Mouse (Mus musculus) liver, embryonic 15.5 days (tissue): Measurements from ENCODE around the gene Asic5. TPM values are rescaled to one million over a fixed set of nuclear protein-coding genes. Genes with fewer than 3 reads are reported as not detected.

Experiments
- ATAC-seq: fragments of 200-750 bp; cut with Nextera tagmentation; 2 replicates; pipeline ENCODE4 v1.8.0; 2017; ENCODE audit warnings: moderate number of reproducible peaks, mild to moderate bottlenecking, moderate library complexity; ENCODE audit not compliant: insufficient read depth
- H3K27ac ChIP-seq: fragments of 300-500 bp; sonication (generic); replicated peaks from 2 replicates; pipeline ENCODE4 v1.5.1; 2015; ENCODE audit warnings: mild to moderate bottlenecking, inconsistent platforms
- H3K27me3 ChIP-seq: fragments of 300-500 bp; sonication (generic); 2 replicates; pipeline ENCODE4 v1.6.1; 2015; ENCODE audit warnings: mild to moderate bottlenecking, inconsistent platforms
- H3K36me3 ChIP-seq: fragments of 300-500 bp; sonication (generic); replicated peaks from 2 replicates; pipeline ENCODE4 v1.6.1; 2015; ENCODE audit warnings: moderate library complexity, mild to moderate bottlenecking, inconsistent platforms
- H3K4me1 ChIP-seq: fragments of 300-500 bp; sonication (generic); replicated peaks from 2 replicates; pipeline ENCODE4 v1.6.1; 2015; ENCODE audit warnings: inconsistent platforms
- H3K4me2 ChIP-seq: fragments of 300-500 bp; sonication (generic); 2 replicates; pipeline ENCODE4 v1.6.1; 2015; ENCODE audit warnings: moderate library complexity, mild to moderate bottlenecking, inconsistent platforms
- H3K4me3 ChIP-seq: fragments of 300-500 bp; sonication (generic); replicated peaks from 2 replicates; pipeline ENCODE4 v1.5.1; 2015; ENCODE audit warnings: mild to moderate bottlenecking, inconsistent platforms
- H3K9ac ChIP-seq: fragments of 300-500 bp; sonication (generic); 2 replicates; pipeline ENCODE4 v1.6.1; 2015; ENCODE audit warnings: moderate library complexity, mild to moderate bottlenecking, inconsistent platforms
- H3K9me3 ChIP-seq: fragments of 300-500 bp; sonication (generic); replicated peaks from 2 replicates; pipeline ENCODE4 v1.6.1; 2016; ENCODE audit warnings: inconsistent platforms
- WGBS: fragments of 180-500 bp; shearing (Covaris S2); methylation state at CpG from one replicate; pipeline ENCODE4 v1.1.7; 2015; ENCODE audit warnings: mixed read lengths; ENCODE audit not compliant: insufficient replicate concordance; 5-methylcytosine and 5-hydroxymethylcytosine counted together
- polyA plus RNA-seq: library from polyadenylated mRNA; unstranded; fragments of >200 nt; fragmentation: Nextera tagmentation; extraction: Ambion mirVana; gene quantifications from 2 replicates; pipeline ENCODE4 v1.2.1, GENCODE M21; 2015

Gene Asic5
- polyA plus RNA-seq, result not detected in 2 replicates

DNA sequence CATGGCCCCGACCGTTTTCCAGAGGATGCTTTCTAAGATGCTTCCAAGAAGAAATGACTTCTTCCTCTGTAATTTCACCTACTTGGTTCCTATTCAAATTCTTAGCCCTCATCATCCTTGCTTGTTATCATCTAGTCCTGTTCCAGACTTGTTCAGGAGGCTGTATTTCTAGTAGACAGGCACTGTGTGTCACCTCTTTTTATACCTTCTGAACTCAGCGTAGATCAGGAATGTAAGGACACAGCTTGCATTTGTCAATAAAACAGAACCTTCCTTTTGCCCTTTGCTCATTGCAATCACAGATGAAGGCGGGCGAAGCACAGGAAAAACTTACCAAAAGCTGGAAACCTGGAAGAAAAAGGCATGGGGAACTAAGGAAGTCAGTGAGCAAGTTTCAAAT, at the start of gene Asic5:
Gene Asic5, plus strand, starts transcription at position 301 of the 400 bp plus-strand sequence.
- no peaks in the 10 kb centered on the region for H3K9me3 ChIP-seq
- no peak within 1 kb of the TSS for H3K4me3 ChIP-seq
- no peaks in the 10 kb centered on the region for H3K4me1 ChIP-seq
- H3K36me3 ChIP-seq, result no peaks in the 10 kb centered on the region
- H3K27me3 ChIP-seq, result no peaks in the 10 kb centered on the region
- ATAC-seq, result no peak
- no peak within 1 kb of the TSS for H3K9ac ChIP-seq
- H3K27ac ChIP-seq, result no peak within 1 kb of the TSS
- no peak within 1 kb of the TSS for H3K4me2 ChIP-seq
- 62% methylated on average over 5 of the region's 5 CpGs for WGBS

DNA sequence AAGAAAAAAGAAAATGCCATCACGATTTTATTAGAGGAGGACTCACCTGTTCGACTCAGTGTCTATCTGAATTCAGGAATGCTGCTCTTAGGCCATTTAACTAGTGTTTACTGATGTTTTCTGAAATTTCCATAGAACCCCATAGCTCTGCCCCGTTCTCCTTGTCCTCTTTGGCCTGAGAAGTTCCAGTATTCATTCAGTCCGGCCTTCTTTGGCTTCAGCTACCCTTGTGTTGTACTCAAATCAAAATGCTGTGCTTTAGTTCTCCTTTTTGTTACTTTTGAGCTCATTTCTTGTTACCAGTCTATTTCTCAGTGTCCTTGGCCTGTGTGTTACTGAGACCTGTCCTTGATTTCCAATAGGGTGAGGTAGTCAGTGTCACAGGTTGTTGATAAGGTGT, 48.7 kb upstream of the Asic5 start:
- Histone ChIP-seq H3K36me3 (no peaks in the 10 kb centered on the region), H3K4me3 (no peak overlapping the region; the same call in 1 of the 2 replicates), H3K4me2 (peak overlapping the region; percentile 62; the same call in 1 of the 2 replicates), H3K4me1 (0 out of 2 replicates have a peak, but pooled peaks cover 5% of the 10 kb centered on the region), H3K9ac (no peak overlapping the region), H3K9me3 (no peaks in the 10 kb centered on the region), H3K27ac (no peak overlapping the region), H3K27me3 (no peaks in the 10 kb centered on the region)
- ATAC-seq, result no peak
- 59% methylated on average over 4 of the region's 4 CpGs for WGBS

DNA sequence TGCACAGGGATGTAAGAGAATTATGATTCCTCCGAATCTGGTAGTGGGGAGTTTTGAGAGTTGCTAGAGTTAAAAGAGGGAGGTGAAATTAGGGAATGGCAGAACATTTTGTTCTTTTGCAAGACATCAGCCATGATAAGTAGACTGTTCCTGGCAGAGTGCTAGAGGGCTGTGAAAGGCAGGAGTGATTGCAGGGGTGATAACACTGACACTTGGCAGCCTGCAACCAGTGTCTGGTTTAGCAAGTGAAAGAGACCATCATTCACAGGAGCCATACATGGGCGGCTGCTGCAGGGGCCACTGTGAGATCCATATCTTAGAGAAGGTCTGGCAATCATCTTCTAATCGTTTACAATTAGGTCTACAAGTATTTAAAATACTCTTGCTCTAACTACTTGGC, 43.2 kb upstream of the Asic5 start:
- 43% methylated on average over 3 of the region's 3 CpGs for WGBS
- H3K4me1 ChIP-seq, result no peaks in the 10 kb centered on the region
- H3K36me3 ChIP-seq, result no peaks in the 10 kb centered on the region
- no peak overlapping the region for H3K27ac ChIP-seq
- H3K9ac ChIP-seq, result no peak overlapping the region
- ATAC-seq, result no peak
- H3K27me3 ChIP-seq, result no peaks in the 10 kb centered on the region
- no peak overlapping the region for H3K4me2 ChIP-seq
- H3K4me3 ChIP-seq, result no peak overlapping the region
- H3K9me3 ChIP-seq, result no peaks in the 10 kb centered on the region

DNA sequence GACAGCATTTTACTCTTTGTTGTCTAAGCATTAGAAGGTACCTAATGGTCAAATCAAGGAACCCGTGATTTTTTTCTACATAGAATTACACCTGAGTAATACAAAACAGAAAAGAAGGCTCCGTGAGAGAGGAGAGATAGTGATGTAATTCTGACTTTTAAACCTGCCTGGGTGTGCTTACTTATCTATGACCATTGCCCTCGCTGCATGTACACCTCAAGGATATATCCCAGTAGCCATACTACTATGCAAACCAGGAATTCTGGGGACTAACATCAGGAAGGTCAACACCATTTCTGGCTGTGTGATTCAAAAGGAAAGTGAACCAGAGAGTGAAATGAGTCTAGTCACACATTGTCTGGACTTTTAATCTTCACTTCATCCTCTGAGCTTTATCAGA, 39.7 kb upstream of the Asic5 start:
- Histone ChIP-seq H3K4me1 (no peaks in the 10 kb centered on the region), H3K9me3 (no peaks in the 10 kb centered on the region), H3K36me3 (no peaks in the 10 kb centered on the region), H3K27me3 (no peaks in the 10 kb centered on the region), H3K4me2 (no peak overlapping the region), H3K27ac (no peak overlapping the region), H3K4me3 (no peak overlapping the region), H3K9ac (no peak overlapping the region)
- ATAC-seq, result no peak
- WGBS, result 69% methylated on average over 3 of the region's 3 CpGs

DNA sequence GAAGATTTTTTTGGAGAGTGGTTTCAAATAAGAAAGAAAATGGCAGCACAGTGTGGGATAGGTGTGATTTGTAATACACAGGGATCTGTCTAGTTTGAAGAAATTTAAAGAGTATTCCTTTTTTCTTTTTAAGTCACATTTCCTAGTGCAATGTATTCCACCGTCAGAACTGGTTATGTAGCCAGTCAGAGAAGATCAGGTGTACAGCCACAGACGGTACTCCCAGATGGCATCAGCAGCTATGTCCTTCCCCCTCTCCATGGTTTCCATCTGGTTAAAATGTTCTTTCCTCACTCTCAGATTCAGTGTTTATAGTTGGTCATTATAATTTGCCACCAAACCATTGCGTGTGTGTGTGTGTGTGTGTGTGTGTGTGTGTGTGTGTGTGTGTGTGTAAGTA, 39.0 kb upstream of the Asic5 start:
- Histone ChIP-seq H3K4me3 (no peak overlapping the region), H3K4me2 (no peak overlapping the region), H3K27ac (no peak overlapping the region), H3K9ac (no peak overlapping the region), H3K27me3 (no peaks in the 10 kb centered on the region), H3K4me1 (no peaks in the 10 kb centered on the region), H3K9me3 (no peaks in the 10 kb centered on the region), H3K36me3 (no peaks in the 10 kb centered on the region)
- WGBS, result 68% methylated on average over 3 of the region's 3 CpGs
- no peak for ATAC-seq

DNA sequence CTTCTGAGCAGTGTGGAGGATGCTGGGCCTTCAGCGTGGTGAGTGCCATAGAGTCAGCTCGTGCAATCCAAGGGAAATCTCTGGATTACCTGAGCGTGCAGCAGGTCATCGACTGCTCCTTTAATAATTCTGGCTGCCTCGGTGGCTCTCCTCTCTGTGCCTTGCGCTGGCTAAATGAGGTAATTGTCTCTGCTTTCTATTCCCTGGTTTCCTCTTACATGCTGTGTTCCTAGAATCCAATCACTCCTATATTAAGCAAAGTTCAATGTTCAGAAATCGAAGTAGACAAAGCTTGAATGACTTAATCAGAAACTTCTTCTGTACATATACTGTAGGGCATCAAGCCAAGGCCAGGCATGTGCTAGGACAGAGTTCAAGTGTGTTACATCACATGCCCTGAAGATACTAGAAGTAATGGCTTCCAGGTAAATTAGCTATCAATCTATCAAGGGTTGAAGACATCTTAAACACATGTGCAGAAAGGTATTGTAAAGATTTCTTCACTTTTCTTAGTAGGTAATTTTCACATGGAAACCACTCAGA, 37.2 kb upstream of the Asic5 start:
- Histone ChIP-seq H3K4me1 (no peaks in the 10 kb centered on the region), H3K27me3 (no peaks in the 10 kb centered on the region), H3K4me3 (no peak overlapping the region), H3K9me3 (no peaks in the 10 kb centered on the region), H3K9ac (no peak overlapping the region), H3K36me3 (no peaks in the 10 kb centered on the region), H3K27ac (no peak overlapping the region), H3K4me2 (no peak overlapping the region)
- WGBS, result 80% methylated on average over 7 of the region's 7 CpGs
- no peak for ATAC-seq

DNA sequence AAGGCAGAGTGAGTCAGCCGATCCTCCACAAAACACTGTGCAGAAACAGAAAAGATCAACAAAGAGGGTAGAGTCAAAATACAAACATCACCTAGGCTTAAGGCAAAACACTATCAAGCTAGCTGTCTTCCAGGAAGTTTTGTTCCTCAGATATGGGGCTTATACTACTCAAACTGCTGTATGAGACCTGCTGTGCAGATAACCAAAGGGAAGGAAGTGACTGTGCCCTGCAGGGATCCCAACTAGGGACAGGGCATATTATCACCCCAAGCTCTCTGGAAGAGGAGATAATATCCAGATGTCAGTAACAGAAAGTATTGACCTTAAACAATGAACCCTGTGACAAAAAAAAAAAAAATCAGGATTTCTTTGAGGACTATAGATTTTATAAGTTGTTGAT, 33.0 kb upstream of the Asic5 start:
- Histone ChIP-seq H3K27ac (no peak overlapping the region), H3K4me2 (no peak overlapping the region), H3K4me3 (no peak overlapping the region), H3K36me3 (no peaks in the 10 kb centered on the region), H3K9me3 (no peaks in the 10 kb centered on the region), H3K4me1 (no peaks in the 10 kb centered on the region), H3K27me3 (no peaks in the 10 kb centered on the region), H3K9ac (no peak overlapping the region)
- no peak for ATAC-seq
- 18% methylated on average over 1 of the region's 1 CpGs for WGBS

DNA sequence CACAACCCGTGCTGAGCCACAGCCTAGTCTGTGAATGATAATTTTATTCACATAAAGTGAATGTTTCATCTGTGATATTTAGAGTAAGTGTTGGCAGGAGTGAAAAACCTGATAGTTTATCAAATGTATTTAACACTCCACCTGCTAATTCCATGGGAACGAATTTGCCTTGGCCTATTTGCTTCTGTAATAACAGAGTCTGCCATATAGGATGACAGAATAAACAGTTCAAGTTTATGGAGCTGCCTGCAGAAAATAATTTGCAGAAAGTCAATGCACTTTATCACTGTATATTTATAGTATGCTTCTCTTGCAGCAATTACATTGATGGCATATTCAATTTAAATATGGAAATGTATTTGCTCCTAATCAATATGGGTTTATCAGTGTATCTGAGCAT, 30.3 kb upstream of the Asic5 start:
- 37% methylated on average over 2 of the region's 2 CpGs for WGBS
- ATAC-seq, result no peak
- Histone ChIP-seq H3K4me1 (no peaks in the 10 kb centered on the region), H3K9me3 (no peaks in the 10 kb centered on the region), H3K4me2 (no peak overlapping the region), H3K4me3 (no peak overlapping the region), H3K27ac (no peak overlapping the region), H3K9ac (no peak overlapping the region), H3K27me3 (no peaks in the 10 kb centered on the region), H3K36me3 (no peaks in the 10 kb centered on the region)

DNA sequence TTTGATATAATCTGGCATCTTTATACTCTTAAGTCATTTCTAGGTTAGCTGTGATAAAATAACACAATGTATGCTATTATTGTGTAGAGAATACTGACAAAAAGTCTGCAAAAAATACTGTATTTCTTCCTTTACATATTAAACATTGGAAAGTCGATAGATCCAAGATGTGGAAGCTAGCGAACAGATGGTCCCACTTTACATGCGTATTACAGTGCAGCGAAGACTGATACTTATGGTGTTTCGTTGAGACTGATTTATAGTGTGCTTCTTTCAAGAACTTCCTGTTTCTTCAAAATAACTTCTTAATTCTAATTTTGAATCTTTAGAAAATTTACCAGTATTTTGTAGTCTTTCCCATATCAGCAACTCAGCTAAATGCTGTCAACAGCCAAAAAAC, 24.6 kb upstream of the Asic5 start:
- H3K27ac ChIP-seq, result no peak overlapping the region
- no peak for ATAC-seq
- H3K4me3 ChIP-seq, result no peak overlapping the region
- H3K36me3 ChIP-seq, result no peaks in the 10 kb centered on the region
- no peak overlapping the region for H3K4me2 ChIP-seq
- H3K9ac ChIP-seq, result no peak overlapping the region
- no peaks in the 10 kb centered on the region for H3K27me3 ChIP-seq
- WGBS, result 73% methylated on average over 5 of the region's 5 CpGs
- no peaks in the 10 kb centered on the region for H3K4me1 ChIP-seq
- H3K9me3 ChIP-seq, result no peaks in the 10 kb centered on the region

DNA sequence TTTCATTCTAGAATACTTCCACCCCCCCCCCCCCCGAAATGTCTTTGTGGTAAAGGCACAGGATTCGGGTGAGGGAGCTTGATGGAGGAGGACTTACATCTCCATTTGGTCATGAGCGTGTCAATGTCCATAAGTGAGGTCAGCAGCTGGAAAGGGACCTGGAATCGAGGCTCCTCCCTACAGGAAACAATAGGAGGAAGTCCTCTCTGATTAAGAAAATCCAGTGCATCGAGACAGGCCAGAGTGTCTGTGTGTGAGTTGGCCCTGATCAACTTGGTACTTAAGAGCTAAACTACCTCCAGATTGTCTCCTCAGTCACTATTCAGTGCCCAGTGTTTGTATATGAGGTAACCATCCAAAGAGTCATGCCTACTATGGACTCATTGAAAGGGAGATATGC, 20.8 kb upstream of the Asic5 start:
- no peak for ATAC-seq
- H3K4me1 ChIP-seq, result no peaks in the 10 kb centered on the region

DNA sequence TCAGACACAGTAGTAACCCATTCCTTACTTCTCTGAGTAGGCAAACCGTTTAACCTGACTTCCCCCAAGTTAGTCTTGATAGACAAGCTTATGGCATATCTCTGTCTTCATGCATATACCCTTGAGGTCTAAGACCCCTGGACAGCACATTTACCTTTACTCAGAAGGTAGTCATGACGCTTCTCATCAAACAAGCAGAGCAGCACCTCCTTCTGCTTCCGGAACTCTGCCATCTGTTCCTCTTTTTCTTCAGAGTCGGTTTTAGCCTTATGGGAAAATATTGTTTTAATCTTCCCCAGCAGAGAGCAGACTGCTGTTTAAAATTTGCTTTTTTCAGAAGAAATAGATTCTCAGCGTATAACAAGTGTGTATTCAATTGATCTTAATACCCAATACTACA, 18.3 kb upstream of the Asic5 start:
- no peak overlapping the region for H3K4me3 ChIP-seq
- H3K9me3 ChIP-seq, result no peaks in the 10 kb centered on the region
- no peaks in the 10 kb centered on the region for H3K27me3 ChIP-seq
- WGBS, result 35% methylated on average over 5 of the region's 5 CpGs
- H3K9ac ChIP-seq, result no peak overlapping the region
- no peaks in the 10 kb centered on the region for H3K4me1 ChIP-seq
- ATAC-seq, result no peak
- H3K36me3 ChIP-seq, result no peaks in the 10 kb centered on the region
- H3K4me2 ChIP-seq, result no peak overlapping the region
- no peak overlapping the region for H3K27ac ChIP-seq

More for the DNA sequence above, 20.8 kb upstream of the Asic5 start:
- Histone ChIP-seq H3K4me3 (no peak overlapping the region), H3K36me3 (no peaks in the 10 kb centered on the region), H3K4me2 (no peak overlapping the region), H3K9me3 (no peaks in the 10 kb centered on the region), H3K27ac (no peak overlapping the region), H3K27me3 (no peaks in the 10 kb centered on the region), H3K9ac (no peak overlapping the region)
- 31% methylated on average over 5 of the region's 5 CpGs for WGBS

DNA sequence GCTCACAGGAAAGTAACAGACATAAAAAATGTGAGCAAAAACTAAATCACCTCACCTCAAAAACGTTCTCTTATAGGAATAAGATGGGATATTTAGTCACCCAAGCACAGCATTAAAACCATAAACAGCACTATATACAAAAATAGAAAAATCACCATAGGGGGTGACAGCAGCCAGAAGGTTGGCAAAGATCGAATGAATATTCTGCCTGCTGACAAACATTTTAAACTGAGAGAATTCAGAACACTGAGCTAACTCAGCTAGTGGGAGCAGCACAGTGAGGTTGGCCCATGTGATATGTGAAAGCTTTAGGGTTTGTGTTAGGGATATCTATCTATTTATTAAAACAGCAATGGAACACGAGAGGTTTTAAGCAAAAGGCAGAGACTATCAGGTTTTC, 17.5 kb upstream of the Asic5 start:
- no peak overlapping the region for H3K9ac ChIP-seq
- H3K4me2 ChIP-seq, result no peak overlapping the region
- no peak overlapping the region for H3K4me3 ChIP-seq
- no peaks in the 10 kb centered on the region for H3K36me3 ChIP-seq
- no peaks in the 10 kb centered on the region for H3K27me3 ChIP-seq
- no peaks in the 10 kb centered on the region for H3K4me1 ChIP-seq
- H3K27ac ChIP-seq, result no peak overlapping the region
- no peaks in the 10 kb centered on the region for H3K9me3 ChIP-seq
- 47% methylated on average over 3 of the region's 3 CpGs for WGBS
- ATAC-seq, result no peak
